Mouse (Mus musculus) hindlimb bud, embryonic 11.5 days (tissue): ENCODE measurements around the gene Dgka.
"Not testable (repeated sequence)": the region's sequence is repeated elsewhere in the genome, so short reads cannot be mapped to it uniquely, and the experiment has no call there.

Source experiments
- DNase-seq: peaks from one replicate; pipeline ENCODE4 v3.0.0-alpha.2; 2012; ENCODE audit warnings: low read depth, low spot score; ENCODE audit errors: extremely low spot score

Dgka gene

DNA sequence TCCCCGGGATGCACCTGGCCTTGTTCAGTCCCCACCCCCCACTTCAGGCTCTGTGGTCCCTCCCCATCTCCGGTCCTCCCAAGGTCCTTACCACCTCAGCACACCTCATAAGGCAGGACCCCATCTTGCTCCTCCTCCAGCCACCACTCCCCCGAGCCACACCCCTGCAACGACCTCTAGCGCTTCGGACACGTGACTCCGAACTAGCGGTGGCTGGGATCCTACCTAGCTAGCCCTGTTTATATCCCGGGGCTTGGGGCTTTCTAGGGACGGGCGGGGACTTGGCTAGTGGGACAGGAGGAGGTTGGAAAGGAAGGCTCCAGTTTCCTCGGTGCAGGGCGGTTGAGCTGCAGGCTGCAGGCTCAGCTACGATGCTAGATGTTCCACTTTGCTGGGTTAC, 7.2 kb downstream of the Dgka start:
- DNase-seq = no peak

DNA sequence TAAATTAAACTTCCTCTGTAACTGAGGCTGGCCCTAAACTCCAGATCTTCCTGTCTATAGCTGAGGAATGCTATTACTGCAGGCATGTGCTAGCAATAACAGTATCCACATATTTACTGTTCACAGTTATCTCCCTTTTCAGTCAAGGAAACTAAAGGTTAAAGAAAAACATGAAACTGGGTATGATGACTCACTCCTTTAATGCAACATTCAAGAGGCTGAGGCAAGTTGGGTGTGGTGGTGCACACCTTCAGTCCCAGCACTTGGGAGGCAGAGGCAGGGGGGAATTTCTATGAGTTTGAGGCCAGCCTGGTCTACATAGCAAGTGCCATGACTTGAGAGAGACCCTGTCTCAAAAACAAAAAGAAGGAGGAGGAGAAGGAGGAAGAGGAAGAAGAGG, 12.7 kb downstream of the Dgka start:
- no peak for DNase-seq

DNA sequence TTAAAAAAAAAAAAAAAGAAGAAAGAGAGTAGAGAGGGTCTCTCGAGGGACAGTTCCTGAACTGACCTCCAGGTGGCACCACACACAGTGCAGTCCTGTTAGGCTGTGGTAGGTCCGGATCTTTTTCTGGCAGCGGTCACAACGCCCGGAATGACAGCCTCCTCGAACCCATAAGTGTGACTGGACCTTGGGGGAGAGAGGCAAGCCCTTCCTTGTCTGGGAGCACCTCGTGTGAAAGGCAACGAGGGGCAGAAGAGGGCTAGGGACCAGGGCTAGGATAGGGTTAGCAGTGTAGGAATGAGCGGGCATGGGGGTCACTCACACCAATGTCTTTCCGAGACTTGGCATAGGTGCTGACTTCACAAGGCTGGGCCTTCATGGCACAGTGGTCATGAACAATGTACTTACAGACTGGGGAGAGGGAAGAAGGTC, 13.6 kb downstream of the Dgka start:
- no peak for DNase-seq

DNA sequence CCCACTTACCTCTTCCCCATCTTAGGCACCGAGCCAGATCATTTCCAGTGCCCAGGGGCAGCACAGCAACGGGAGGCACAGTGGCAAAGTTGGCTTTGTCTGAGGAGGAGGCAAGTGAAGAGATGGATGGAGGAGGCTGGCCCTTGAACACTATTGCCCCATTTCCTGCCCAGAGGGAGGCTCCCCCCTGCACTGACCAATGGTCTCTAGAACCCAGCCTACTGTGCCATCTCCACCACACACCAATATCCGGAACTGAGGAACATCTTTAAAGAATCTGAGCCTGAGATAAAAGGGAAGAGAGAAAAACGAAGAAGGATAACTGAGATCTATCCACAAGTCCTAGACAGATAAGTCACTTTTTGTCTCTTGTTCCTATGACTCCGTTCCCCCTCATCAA, 16.6 kb downstream of the Dgka start:
- no peak for DNase-seq

DNA sequence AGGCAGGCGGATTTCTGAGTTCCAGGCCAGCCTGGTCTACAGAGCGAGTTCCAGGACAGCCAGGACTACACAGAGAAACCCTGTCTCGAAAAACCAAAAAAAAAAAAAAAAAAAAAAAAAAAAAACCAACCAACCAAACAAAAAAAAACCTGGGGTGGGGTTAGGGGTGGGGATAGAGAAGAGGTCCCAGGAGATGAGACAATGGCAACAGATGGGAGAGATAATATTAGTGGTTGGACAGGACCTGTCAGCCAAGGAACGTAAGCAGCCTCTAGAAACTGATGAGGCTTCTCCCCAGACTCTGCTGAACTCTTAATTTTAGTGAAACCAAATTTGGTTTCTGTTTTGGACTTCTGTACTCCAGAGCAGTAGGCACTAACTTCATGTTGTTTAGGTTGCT, 19.2 kb downstream of the Dgka start:
- DNase-seq = not testable (repeated sequence)

DNA sequence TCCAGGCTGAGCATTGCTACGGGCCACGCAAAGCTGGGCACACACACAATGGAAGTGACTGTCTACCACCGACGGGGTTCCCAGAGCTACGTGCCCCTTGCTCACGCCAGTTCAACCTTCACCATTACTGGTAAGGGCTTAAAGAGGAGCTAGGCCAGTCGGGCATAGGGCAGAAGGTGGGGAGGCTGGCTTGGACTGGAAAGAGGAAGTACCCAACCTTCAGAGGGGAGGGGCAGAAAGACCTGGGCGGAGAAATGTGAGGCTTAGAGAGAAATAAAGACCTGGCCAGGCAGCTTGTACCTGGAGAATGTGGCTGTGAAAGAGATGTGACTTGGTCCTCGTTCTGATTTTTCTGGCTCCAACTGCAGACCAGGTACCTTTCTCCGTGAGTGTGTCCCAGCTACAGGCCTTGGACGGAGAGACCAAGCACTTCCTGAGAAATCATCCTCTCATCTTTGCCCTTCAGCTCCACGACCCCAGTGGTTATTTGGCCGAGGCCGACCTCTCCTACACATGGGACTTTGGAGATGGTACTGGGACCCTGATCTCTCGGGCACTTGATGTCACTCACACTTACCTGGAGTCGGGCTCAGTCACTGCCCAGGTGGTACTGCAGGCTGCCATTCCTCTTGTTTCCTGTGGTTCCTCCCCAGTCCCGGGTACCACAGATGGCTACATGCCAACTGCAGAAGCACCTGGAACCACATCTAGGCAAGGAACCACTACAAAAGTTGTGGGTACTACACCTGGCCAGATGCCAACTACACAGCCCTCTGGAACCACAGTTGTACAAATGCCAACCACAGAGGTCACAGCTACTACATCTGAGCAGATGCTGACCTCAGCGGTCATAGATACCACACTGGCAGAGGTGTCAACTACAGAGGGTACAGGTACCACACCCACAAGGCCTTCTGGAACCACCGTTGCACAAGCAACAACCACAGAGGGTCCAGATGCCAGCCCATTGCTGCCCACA, 28.8 kb downstream of the Dgka start:
- no peak for DNase-seq

DNA sequence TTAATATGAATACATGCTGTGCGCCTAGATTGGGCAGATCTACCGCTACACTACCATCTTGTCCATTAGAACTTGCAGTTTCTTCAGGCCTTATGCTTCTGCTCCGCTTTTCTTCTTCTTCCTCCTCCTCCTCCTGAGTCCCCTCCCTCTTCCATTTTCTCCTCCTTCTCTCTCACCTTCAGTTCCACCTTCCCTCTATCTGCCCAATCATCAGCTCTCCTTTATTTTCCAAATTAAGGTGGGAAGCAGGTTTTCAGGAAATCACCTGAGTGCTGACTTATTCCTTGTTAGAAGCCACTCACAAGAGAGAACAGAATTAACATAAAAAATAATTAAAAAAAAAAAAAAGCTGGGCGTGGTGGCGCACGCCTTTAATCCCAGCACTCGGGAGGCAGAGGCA, 33.3 kb downstream of the Dgka start:
- not testable (repeated sequence) for DNase-seq

DNA sequence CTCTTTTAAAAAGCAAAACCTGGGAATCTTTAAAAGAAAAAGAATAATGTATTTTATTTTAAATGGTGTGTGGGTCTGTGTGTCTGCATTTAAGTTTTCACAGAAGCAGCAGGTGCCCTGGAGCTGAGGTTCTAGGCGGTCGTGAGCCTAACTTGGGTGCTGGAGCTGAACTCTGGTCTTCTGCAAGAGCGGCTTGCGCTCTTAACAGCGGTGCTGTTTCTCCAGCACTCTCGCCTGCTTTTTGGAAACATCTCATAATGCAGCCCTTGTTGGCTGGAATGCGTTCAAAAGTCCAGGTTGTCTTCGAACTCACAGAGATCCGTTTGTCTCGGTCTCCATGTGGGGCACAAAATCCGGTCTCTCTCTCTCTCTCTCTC, 39.4 kb downstream of the Dgka start:
- DNase-seq = no peak

DNA sequence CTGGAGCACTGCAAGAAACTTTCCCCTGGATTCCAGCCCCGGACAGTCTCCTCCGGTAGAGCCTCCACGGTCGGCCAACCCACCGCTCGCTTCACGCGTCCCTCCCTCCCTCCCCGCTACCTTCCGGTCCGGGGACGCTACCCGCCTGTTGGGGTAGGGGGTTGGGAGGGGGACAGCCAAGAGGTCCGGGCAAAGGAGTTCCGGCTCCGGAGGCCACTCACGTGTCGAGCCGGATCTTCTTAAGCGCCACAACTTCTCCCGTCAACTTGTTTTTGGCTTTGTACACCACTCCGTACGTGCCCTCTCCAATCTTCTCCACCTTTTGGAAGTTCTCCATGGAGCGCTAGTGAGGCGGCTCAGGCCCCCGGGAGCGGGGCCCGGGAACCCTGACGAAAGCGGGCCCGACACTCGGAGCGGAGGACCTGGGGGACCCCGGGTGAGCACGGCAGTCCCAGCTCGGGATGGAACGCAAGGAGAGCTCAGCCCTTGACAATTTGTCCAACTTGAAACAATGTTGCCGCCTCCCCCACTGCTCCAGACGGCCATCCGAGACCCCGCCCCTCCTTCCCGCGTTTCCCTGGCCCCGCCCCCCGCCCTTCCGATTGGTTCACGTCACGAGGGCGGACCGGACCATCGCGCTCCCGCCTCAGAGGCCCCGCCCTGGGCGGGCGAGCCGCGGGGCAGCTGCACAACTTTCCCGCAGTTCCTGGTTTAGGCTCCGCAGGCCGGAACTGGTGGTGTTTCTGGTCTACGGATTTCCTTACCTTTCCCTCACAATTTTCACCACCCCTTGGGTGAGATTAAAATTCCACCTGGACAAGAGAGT, 40.0 kb downstream of the Dgka start, which contains the start of gene Cdk2:
Gene Cdk2 (minus strand): TSS at position 541 of the 826 bp plus-strand sequence.
- peak; percentile 67 for DNase-seq

DNA sequence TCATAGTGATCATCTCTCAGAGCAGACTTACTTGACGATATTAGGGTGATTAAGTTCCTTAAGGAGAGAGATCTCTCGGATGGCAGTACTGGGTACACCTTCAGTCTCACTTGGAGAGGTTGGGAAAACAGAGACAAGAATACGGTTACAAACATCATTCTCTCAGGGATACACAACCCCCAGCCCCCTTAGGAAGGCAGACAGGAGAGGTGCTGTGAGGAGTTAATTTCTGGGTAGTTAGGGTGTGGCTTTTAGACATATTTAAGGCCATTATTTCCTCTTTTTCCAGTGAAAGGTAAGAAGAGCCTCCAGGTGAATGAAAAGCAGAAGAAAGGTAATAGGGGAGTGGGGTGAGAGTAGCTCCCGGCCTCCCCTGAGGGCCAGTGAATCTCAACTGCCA, 40.8 kb downstream of the Dgka start, which contains the start of gene Pmel:
Gene Pmel (plus strand): TSS at position 301 of the 400 bp plus-strand sequence.
- DNase-seq = no peak

DNA sequence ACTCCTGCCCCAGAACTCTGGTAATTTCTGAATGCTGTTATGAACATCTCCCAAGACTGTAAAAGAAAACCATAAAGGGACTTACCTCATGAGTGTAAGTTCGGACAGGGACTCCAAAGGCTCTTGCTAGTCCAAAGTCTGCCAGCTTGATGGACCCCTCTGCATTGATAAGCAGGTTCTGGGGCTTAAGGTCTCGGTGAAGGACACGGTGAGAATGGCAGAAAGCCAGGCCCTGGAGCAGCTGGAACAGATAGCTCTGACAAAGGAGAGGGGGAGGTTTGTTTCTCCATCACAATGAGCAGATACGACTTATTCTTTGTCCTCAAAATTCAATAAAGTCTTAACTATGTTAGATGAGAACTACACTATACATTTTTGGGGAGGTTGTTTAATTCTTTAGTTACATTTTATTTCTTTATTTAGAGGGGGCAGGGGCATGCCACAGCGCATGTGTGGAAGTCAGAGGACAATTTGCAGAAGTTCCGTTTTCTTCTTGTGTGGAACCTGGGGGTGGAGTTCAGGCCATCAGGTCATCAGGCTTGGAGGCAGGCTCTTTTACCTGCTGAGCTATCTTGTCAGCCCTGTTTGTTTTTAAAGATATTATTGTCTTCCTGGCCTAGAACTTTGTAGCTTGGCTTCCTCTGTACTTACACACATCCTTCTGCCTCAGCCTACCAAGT, 42.2 kb downstream of the Dgka start:
- no peak for DNase-seq

DNA sequence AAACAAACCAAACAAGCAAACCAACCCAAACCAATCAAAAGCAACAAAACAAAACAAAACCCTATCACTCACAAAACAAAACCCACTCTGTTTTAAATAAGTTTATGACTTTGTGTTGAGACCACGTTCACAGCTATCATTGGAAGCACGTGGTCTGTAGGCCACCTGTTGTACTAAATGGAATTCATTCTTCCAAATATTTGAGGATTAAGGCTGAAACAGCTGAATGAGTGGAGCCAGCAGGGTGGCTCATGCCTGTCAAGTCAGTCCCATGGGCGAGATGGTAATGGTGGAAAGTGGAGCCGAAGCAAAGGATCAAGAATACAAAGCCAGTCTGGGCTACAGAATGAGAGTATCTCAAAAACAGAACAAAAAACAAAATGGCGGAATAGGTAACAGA, 43.9 kb downstream of the Dgka start:
- DNase-seq = no peak

DNA sequence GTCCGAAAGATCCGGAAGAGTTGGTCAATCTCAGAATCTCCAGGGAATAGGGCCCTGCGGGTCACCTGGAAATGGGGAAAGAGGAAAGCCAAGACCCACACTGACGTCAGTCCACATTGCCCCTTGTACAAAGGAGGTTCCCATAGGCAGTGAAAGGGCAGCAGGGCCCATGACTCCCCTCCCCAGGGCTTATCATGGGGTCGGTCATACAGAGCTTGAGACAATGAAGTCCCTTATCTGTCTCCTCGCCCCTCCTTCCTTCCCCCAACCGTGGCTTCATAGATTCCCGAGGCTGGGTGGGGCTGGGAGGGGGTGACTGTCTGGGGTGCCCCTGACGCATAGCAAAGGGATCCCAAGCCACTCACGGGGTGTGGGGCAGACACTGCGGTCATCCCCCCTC, 45.0 kb downstream of the Dgka start:
- no peak for DNase-seq

DNA sequence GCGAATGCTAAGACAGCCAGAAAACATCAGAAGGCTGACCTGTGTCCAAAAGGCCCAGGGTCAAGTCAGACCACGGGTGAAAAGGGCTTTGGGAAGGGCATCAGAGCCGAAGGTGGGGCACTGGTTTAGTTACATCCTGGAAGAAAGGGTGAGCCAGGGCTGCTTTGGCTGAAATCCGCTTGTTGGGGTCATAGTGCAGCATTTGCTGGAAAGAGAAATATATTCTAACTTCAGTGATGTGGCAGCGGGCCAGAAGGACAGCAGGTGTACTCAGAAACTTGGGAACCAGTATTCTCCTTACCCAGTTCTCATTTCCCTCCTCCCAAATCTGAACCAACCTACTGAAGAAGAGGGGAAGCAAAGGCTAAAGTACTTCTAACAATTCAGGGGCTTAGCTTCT, 45.6 kb downstream of the Dgka start:
- DNase-seq = no peak

DNA sequence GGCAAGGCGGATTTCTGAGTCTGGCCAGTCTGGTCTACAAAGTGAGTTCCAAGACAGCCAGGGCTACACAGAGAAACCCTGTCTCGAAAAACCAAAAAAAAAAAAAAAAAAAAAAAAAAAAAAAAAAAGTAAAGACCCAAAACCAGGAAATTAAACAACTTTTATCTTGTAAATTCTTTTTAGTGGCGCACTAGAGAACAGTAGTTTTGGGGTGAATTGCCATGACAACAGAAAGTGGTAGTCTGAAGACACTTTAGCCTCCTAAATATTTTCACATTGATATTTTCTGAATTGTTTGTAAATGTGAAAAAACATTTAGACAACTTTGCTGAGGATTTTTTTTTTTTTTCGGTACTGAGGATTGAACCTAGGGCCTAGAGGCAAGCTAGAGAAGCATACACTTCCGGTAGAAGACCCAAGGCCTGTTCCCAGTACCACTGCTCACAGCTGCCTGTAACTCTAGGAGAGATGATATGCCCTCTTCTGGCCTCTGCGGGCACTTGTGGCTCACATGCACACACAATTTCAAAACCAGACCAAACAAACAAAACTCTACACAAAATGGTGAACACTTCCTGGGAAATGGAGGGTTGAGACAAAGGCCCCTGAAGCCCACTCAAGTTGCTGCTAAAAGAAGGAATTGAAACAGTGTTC, 47.5 kb downstream of the Dgka start:
- DNase-seq = no peak

DNA sequence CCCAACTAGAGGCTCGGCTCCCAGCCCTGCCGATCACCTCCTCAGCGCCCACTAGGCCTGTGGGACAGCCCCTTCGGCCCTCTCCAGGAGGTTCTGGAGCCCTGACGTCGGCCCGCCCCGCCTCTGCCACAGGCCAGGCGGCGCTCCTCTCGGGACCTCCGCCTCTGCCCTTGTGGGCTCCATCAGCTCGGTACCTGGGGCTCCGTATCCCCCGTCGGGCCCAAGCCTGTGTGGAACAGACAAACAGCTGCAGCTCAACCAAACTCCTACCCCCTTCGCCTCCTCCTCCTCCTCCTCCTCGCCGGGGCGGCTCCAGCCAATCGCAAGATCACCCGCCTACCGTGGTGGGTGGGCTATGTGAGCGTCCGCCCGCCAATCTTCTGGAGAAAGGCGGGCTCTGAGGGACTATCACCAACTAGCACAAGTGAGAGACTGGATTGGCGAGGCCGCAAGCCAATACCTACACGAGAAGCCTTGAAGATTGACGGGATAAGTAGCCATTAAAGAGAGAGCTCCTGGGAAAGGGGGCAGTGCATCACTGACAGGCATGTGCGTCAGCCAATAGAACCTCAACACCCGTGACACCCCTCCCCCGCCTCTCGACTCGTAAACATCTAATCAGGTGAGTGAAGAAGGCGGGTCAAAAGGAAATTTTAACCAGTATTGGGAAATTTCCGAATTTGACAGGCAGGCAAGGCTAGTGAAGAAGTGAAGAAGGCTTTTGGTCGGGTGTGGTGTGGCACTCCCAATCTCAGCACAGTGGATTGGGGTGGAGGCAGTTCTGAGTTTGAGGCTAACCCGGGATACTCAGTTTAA, 48.5 kb downstream of the Dgka start, which contains the start of gene Rab5b:
Gene Rab5b (minus strand): TSS at position 273 of the 816 bp plus-strand sequence.
- peak; percentile 97 for DNase-seq

DNA sequence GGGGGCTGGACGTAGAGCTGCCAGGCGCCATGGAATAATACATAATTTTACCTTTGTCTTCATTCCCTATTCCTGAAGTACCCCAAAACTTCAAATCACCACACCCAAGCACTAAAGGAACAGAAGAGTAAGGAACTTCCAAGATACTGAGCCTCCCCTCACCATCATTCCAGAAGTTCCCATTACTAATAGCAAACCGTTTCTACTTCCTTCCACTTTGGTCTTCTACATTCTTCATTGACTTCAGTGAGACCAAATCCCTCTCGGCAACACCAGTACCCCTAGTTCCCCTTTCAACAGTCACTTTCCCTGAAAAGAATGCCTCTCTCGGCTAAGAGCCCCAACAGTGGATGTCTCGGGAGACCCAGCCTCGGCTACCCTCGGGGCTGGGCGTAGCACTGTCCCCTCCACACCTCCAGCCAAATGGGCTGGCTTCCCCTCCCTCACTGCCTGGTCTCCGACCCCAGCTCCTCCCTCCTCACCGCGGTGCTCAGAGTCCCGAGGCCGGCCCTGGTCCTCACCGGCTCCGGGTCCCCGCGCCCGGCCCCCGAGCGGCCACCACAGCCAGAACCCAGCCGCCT, 49.2 kb downstream of the Dgka start:
- DNase-seq = no peak

DNA sequence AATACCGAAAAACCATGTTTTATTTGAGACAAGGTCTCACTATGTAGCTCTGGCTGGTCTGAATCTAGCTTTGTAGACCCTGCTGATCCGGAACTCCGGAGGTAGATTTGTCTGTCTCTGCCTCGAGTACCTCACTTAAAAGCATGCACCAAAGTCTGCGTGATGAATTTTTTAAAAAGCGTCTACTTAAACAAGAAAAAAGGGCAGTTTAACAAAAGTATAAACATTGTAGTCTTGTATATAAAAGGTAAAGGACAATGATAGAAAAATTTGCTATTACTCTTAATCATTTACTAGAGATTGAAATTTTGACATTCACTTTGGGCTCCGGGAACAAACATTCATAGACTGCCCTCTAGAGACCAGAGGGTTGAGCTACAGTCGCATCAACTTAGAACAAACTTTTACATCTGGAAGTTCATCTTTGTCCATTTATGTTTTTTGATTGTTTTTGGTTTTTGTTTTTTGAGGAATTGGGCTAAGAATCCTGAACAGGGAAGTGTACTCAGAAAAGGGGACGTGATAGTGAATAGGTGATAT, 70.1 kb downstream of the Dgka start:
- DNase-seq = no peak
